19 mouse cellular contexts compared by ENCODE assay signal in genomic region chr3:73409929-73410522, GRCm38 (mm10).
DNase-seq lines count a peak whose midpoint lies in the region; ATAC-seq and TF ChIP-seq lines count a peak whose summit lies in the region.
"Had no signal": no experiment of that assay in that cellular context is flagged by ENCODE, and none has a peak within 500 bp of the region (broad histone marks: within the 10 kb centered on the region; RNA-seq: fewer than 3 reads in every experiment).

No protein-coding gene starts in this region.

- H3K27ac ChIP-seq in hindbrain, postnatal 0 days = no peak overlapping the region
- no peak overlapping the region for H3K27ac ChIP-seq in hindbrain, embryonic 11.5 days (ENCODE audit: low read depth, low read length)
- no peak overlapping the region for H3K27ac ChIP-seq in forebrain, postnatal 0 days (ENCODE audit: low read depth, low read length)
- H3K27ac ChIP-seq: embryonic facial prominence, embryonic 13.5 days; heart, embryonic 10.5 days; kidney, postnatal 0 days; liver, embryonic 14.5 days; lung, embryonic 15.5 days; midbrain, embryonic 10.5 days had no signal

- 60% methylated on average over 4 of the region's 4 CpGs for WGBS in hindbrain, postnatal 0 days
- WGBS in hindbrain, embryonic 11.5 days = 82% methylated on average over 4 of the region's 4 CpGs
- 47% methylated on average over 4 of the region's 4 CpGs for WGBS in forebrain, postnatal 0 days

- DNase-seq in hindbrain, postnatal 0 days (ENCODE audit: low spot score) = peak; percentile 36
- no peak for DNase-seq in hindbrain, embryonic 11.5 days (ENCODE audit: low spot score)
- DNase-seq in brain, embryonic 14.5 days (ENCODE audit: low read depth) = peak; percentile 70
- DNase-seq in forebrain, postnatal 0 days = peak; percentile 22
- DNase-seq in layer of hippocampus, postnatal 14 days (ENCODE audit: low spot score in 2 of 2) = peak; percentile 26 to 77
- no peak for DNase-seq in kidney, postnatal 14 days
- no peak for DNase-seq in embryo, embryonic 11 days
- DNase-seq: adrenal gland, adult 2 months; cerebellum, adult 9-11 months; kidney, adult 11 months; lung, postnatal 4 days; right cerebral cortex, postnatal 4 days had no signal

- H3K4me2 ChIP-seq in hindbrain, postnatal 0 days (ENCODE audit: low read depth, low read length) = no peak overlapping the region
- H3K4me2 ChIP-seq in hindbrain, embryonic 11.5 days (replicated peaks; ENCODE audit: low read depth, low read length) = no peak overlapping the region
- no peak overlapping the region for H3K4me2 ChIP-seq in forebrain, postnatal 0 days (ENCODE audit: low read depth)
- H3K4me2 ChIP-seq: embryonic facial prominence, embryonic 13.5 days; lung, embryonic 15.5 days had no signal

- H3K9me3 ChIP-seq in hindbrain, postnatal 0 days (ENCODE audit: low read length) = no peaks in the 10 kb centered on the region
- no peaks in the 10 kb centered on the region for H3K9me3 ChIP-seq in hindbrain, embryonic 11.5 days (ENCODE audit: control insufficient read depth, low read length)
- H3K9me3 ChIP-seq in forebrain, postnatal 0 days (ENCODE audit: low read length) = no peaks in the 10 kb centered on the region
- H3K9me3 ChIP-seq: embryonic facial prominence, embryonic 13.5 days; heart, embryonic 10.5 days; lung, embryonic 15.5 days; midbrain, embryonic 10.5 days had no signal

- H3K36me3 ChIP-seq in hindbrain, postnatal 0 days (ENCODE audit: insufficient read depth, low read length) = no peaks in the 10 kb centered on the region
- H3K36me3 ChIP-seq in hindbrain, embryonic 11.5 days (ENCODE audit: control insufficient read depth, insufficient read depth, low read length) = no peaks in the 10 kb centered on the region
- no peaks in the 10 kb centered on the region for H3K36me3 ChIP-seq in forebrain, postnatal 0 days (ENCODE audit: insufficient read depth)
- H3K36me3 ChIP-seq: embryonic facial prominence, embryonic 13.5 days; heart, embryonic 10.5 days; lung, embryonic 15.5 days; midbrain, embryonic 10.5 days had no signal

- H3K4me1 ChIP-seq in hindbrain, postnatal 0 days (ENCODE audit: insufficient read depth, low read length) = no peaks in the 10 kb centered on the region
- H3K4me1 ChIP-seq in hindbrain, embryonic 11.5 days (replicated peaks; ENCODE audit: control insufficient read depth, insufficient read depth, low read length) = no peaks in the 10 kb centered on the region
- H3K4me1 ChIP-seq in forebrain, postnatal 0 days (ENCODE audit: insufficient read depth) = no peaks in the 10 kb centered on the region
- H3K4me1 ChIP-seq: embryonic facial prominence, embryonic 13.5 days; heart, embryonic 10.5 days; lung, embryonic 15.5 days; midbrain, embryonic 10.5 days had no signal

- no peak overlapping the region for H3K9ac ChIP-seq in hindbrain, postnatal 0 days (replicated peaks; ENCODE audit: low read length)
- H3K9ac ChIP-seq in hindbrain, embryonic 11.5 days (ENCODE audit: low read depth, low read length) = no peak overlapping the region
- no peak overlapping the region for H3K9ac ChIP-seq in forebrain, postnatal 0 days
- H3K9ac ChIP-seq: embryonic facial prominence, embryonic 13.5 days; liver, embryonic 14.5 days; lung, embryonic 15.5 days had no signal

- H3K4me3 ChIP-seq in hindbrain, postnatal 0 days (ENCODE audit: low read length) = no peak overlapping the region
- no peak overlapping the region for H3K4me3 ChIP-seq in hindbrain, embryonic 11.5 days (ENCODE audit: low read depth, low read length)
- no peak overlapping the region for H3K4me3 ChIP-seq in forebrain, postnatal 0 days (ENCODE audit: low read depth, low read length)
- H3K4me3 ChIP-seq: embryonic facial prominence, embryonic 13.5 days; heart, embryonic 10.5 days; lung, embryonic 15.5 days; midbrain, embryonic 10.5 days had no signal

- no peak for TF ChIP-seq CTCF in hindbrain, postnatal 0 days (IDR thresholded peaks at IDR 0.05; ENCODE audit: low read depth)
- TF ChIP-seq CTCF in brain, embryonic 14.5 days (IDR thresholded peaks at IDR 0.05; ENCODE audit: borderline replicate concordance, extremely low read depth, insufficient read depth, insufficient read length) = no peak
- TF ChIP-seq CTCF in forebrain, postnatal 0 days (IDR thresholded peaks at IDR 0.05; ENCODE audit: low read depth) = no peak

- TF ChIP-seq POLR2A in brain, embryonic 14.5 days (IDR thresholded peaks at IDR 0.05; ENCODE audit: borderline replicate concordance, extremely low read depth, insufficient read depth, insufficient read length, poor library complexity, severe bottlenecking) = no peak

- no peak for ATAC-seq in hindbrain, postnatal 0 days
- ATAC-seq in hindbrain, embryonic 11.5 days (ENCODE audit: low FRiP score) = no peak
- peak; percentile 66 for ATAC-seq in forebrain, postnatal 0 days
- ATAC-seq: hindbrain, embryonic 16.5 days had no signal

- no peaks in the 10 kb centered on the region for H3K27me3 ChIP-seq in hindbrain, postnatal 0 days (ENCODE audit: insufficient read depth, low read length)
- H3K27me3 ChIP-seq in hindbrain, embryonic 11.5 days (ENCODE audit: control insufficient read depth, insufficient read depth, low read length) = no peaks in the 10 kb centered on the region
- no peaks in the 10 kb centered on the region for H3K27me3 ChIP-seq in forebrain, postnatal 0 days (ENCODE audit: insufficient read depth, low read length)
- H3K27me3 ChIP-seq: embryonic facial prominence, embryonic 13.5 days; lung, embryonic 15.5 days had no signal

Comparison
In these comparisons a context has a peak if more than half of its experiments do, and no peak if none do; other contexts are left out.
1. DNase-seq: peak in hindbrain, postnatal 0 days (single experiment), brain, embryonic 14.5 days (single experiment), forebrain, postnatal 0 days (single experiment) and layer of hippocampus, postnatal 14 days (2 of 2); none in hindbrain, embryonic 11.5 days (single experiment), kidney, postnatal 14 days (single experiment) and embryo, embryonic 11 days (single experiment).